Mouse (Mus musculus): ENCODE measurements around the gene Rnf207. TPM values are rescaled to one million over a fixed set of nuclear protein-coding genes. Genes with fewer than 3 reads are reported as not detected.

Rnf207 gene
- polyA plus RNA-seq, 1 experiment from 2014 or later = 10.6 TPM

- Histone ChIP-seq H3K4me2 (ENCODE audit: low read length) (peak overlapping the region; percentile 55), H3K27ac (ENCODE audit: low read depth, low read length) (peak overlapping the region; percentile 74), H3K9ac (ENCODE audit: low read depth, low read length) (peak overlapping the region; percentile 18; the same call in 1 of the 2 replicates), H3K4me1 (ENCODE audit: control insufficient read depth, insufficient read depth, low read depth, low read length) (peaks cover 30% of the 10 kb centered on the region), H3K9me3 (ENCODE audit: control insufficient read depth, low read length) (no peaks in the 10 kb centered on the region), H3K36me3 (ENCODE audit: control insufficient read depth, insufficient read depth, low read length) (no peaks in the 10 kb centered on the region; the same call in 1 of the 2 replicates), H3K4me3 (ENCODE audit: low read length) (no peak overlapping the region), H3K27me3 (replicated peaks; ENCODE audit: control insufficient read depth, insufficient read depth, low read length) (peaks cover 2% of the 10 kb centered on the region)
- WGBS = 25% methylated on average over 8 of the region's 8 CpGs
- ATAC-seq = no peak; the same call in 1 of the 2 replicates
Observed at GRCm38 (mm10) chr4:152350722-152351421, 32.1 kb upstream of the Rnf207 start.

- Histone ChIP-seq H3K9me3 (ENCODE audit: control insufficient read depth, low read length) (no peaks in the 10 kb centered on the region), H3K4me3 (ENCODE audit: low read length) (peak overlapping the region; percentile 23), H3K9ac (ENCODE audit: low read depth, low read length) (peak overlapping the region; percentile 54), H3K27ac (ENCODE audit: low read depth, low read length) (peak overlapping the region; percentile 86), H3K4me2 (ENCODE audit: low read length) (peak overlapping the region; percentile 55), H3K36me3 (ENCODE audit: control insufficient read depth, insufficient read depth, low read length) (no peaks in the 10 kb centered on the region; the same call in 1 of the 2 replicates), H3K27me3 (replicated peaks; ENCODE audit: control insufficient read depth, insufficient read depth, low read length) (peaks cover 2% of the 10 kb centered on the region), H3K4me1 (ENCODE audit: control insufficient read depth, insufficient read depth, low read depth, low read length) (peaks cover 34% of the 10 kb centered on the region)
- ATAC-seq = peak; percentile 80
- 5% methylated on average over 15 of the region's 17 CpGs for WGBS
Observed at GRCm38 (mm10) chr4:152349837-152350381, 31.1 kb upstream of the Rnf207 start.

- H3K4me1 ChIP-seq (ENCODE audit: control insufficient read depth, insufficient read depth, low read depth, low read length) = peaks cover 35% of the 10 kb centered on the region
Observed at GRCm38 (mm10) chr4:152345120-152345889, 26.5 kb upstream of the Rnf207 start.

GRCm38 (mm10) chr4:152344651-152345050, 25.9 kb upstream of the Rnf207 start:
- H3K4me1 ChIP-seq (ENCODE audit: control insufficient read depth, insufficient read depth, low read depth, low read length) = peaks cover 35% of the 10 kb centered on the region
- no peak for ATAC-seq

More at GRCm38 (mm10) chr4:152345120-152345889, 26.5 kb upstream of the Rnf207 start:
- no peak for ATAC-seq
- Histone ChIP-seq H3K36me3 (ENCODE audit: control insufficient read depth, insufficient read depth, low read length) (no peaks in the 10 kb centered on the region), H3K9me3 (ENCODE audit: control insufficient read depth, low read length) (no peaks in the 10 kb centered on the region), H3K4me3 (ENCODE audit: low read length) (no peak overlapping the region), H3K4me2 (ENCODE audit: low read length) (no peak overlapping the region), H3K27ac (ENCODE audit: low read depth, low read length) (no peak overlapping the region), H3K9ac (ENCODE audit: low read depth, low read length) (no peak overlapping the region), H3K27me3 (replicated peaks; ENCODE audit: control insufficient read depth, insufficient read depth, low read length) (no peaks in the 10 kb centered on the region; the same call in 1 of the 2 replicates)
- 60% methylated on average over 7 of the region's 7 CpGs for WGBS

GRCm38 (mm10) chr4:152343296-152343695, 24.5 kb upstream of the Rnf207 start:
- 11% methylated on average over 5 of the region's 5 CpGs for WGBS
- Histone ChIP-seq H3K4me3 (ENCODE audit: low read length) (no peak overlapping the region), H3K27me3 (replicated peaks; ENCODE audit: control insufficient read depth, insufficient read depth, low read length) (no peaks in the 10 kb centered on the region; the same call in 1 of the 2 replicates), H3K4me1 (ENCODE audit: control insufficient read depth, insufficient read depth, low read depth, low read length) (peaks cover 29% of the 10 kb centered on the region), H3K27ac (ENCODE audit: low read depth, low read length) (no peak overlapping the region), H3K9ac (ENCODE audit: low read depth, low read length) (no peak overlapping the region), H3K9me3 (ENCODE audit: control insufficient read depth, low read length) (no peaks in the 10 kb centered on the region), H3K36me3 (ENCODE audit: control insufficient read depth, insufficient read depth, low read length) (no peaks in the 10 kb centered on the region), H3K4me2 (ENCODE audit: low read length) (peak overlapping the region; percentile 10; the same call in 1 of the 2 replicates)
- ATAC-seq = no peak

More at GRCm38 (mm10) chr4:152344651-152345050, 25.9 kb upstream of the Rnf207 start:
- Histone ChIP-seq H3K9me3 (ENCODE audit: control insufficient read depth, low read length) (no peaks in the 10 kb centered on the region), H3K27ac (ENCODE audit: low read depth, low read length) (no peak overlapping the region), H3K4me3 (ENCODE audit: low read length) (no peak overlapping the region), H3K36me3 (ENCODE audit: control insufficient read depth, insufficient read depth, low read length) (no peaks in the 10 kb centered on the region), H3K27me3 (replicated peaks; ENCODE audit: control insufficient read depth, insufficient read depth, low read length) (no peaks in the 10 kb centered on the region; the same call in 1 of the 2 replicates), H3K9ac (ENCODE audit: low read depth, low read length) (no peak overlapping the region), H3K4me2 (ENCODE audit: low read length) (no peak overlapping the region)
- 61% methylated on average over 7 of the region's 7 CpGs for WGBS

GRCm38 (mm10) chr4:152340584-152341284, 21.9 kb upstream of the Rnf207 start:
- Histone ChIP-seq H3K27ac (ENCODE audit: low read depth, low read length) (no peak overlapping the region), H3K4me2 (ENCODE audit: low read length) (peak overlapping the region; percentile 72), H3K27me3 (replicated peaks; ENCODE audit: control insufficient read depth, insufficient read depth, low read length) (no peaks in the 10 kb centered on the region), H3K9ac (ENCODE audit: low read depth, low read length) (no peak overlapping the region; the same call in 1 of the 2 replicates), H3K4me3 (ENCODE audit: low read length) (peak overlapping the region; percentile 6; the same call in 1 of the 2 replicates), H3K36me3 (ENCODE audit: control insufficient read depth, insufficient read depth, low read length) (no peaks in the 10 kb centered on the region), H3K9me3 (ENCODE audit: control insufficient read depth, low read length) (no peaks in the 10 kb centered on the region), H3K4me1 (ENCODE audit: control insufficient read depth, insufficient read depth, low read depth, low read length) (peaks cover 31% of the 10 kb centered on the region)
- ATAC-seq = no peak
- WGBS = 32% methylated on average over 15 of the region's 15 CpGs

- peaks cover 5% of the 10 kb centered on the region for H3K36me3 ChIP-seq (ENCODE audit: control insufficient read depth, insufficient read depth, low read length)
- peak; percentile 2; the same call in 1 of the 2 replicates for ATAC-seq
- H3K27ac ChIP-seq (ENCODE audit: low read depth, low read length) = peak overlapping the region; percentile 80
- H3K9ac ChIP-seq (ENCODE audit: low read depth, low read length) = peak overlapping the region; percentile 94
- peak overlapping the region; percentile 72 for H3K4me2 ChIP-seq (ENCODE audit: low read length)
- H3K27me3 ChIP-seq (replicated peaks; ENCODE audit: control insufficient read depth, insufficient read depth, low read length) = no peaks in the 10 kb centered on the region
- peaks cover 28% of the 10 kb centered on the region for H3K4me1 ChIP-seq (ENCODE audit: control insufficient read depth, insufficient read depth, low read depth, low read length)
- peak overlapping the region; percentile 76 for H3K4me3 ChIP-seq (ENCODE audit: low read length)
- no peaks in the 10 kb centered on the region for H3K9me3 ChIP-seq (ENCODE audit: control insufficient read depth, low read length)
- 1% methylated on average over 20 of the region's 26 CpGs for WGBS
Observed at GRCm38 (mm10) chr4:152339293-152339790, 20.5 kb upstream of the Rnf207 start.

GRCm38 (mm10) chr4:152338419-152339292, 19.9 kb upstream of the Rnf207 start, which contains the start of gene Chd5:
Gene Chd5 (plus strand): TSS chr4:152338651.
- ATAC-seq = peak; percentile 41
- peak within 1 kb of the TSS; percentile 76 for H3K4me3 ChIP-seq (ENCODE audit: low read length)
- peak within 1 kb of the TSS; percentile 80 for H3K27ac ChIP-seq (ENCODE audit: low read depth, low read length)
- peak within 1 kb of the TSS; percentile 94 for H3K9ac ChIP-seq (ENCODE audit: low read depth, low read length)
- H3K9me3 ChIP-seq (ENCODE audit: control insufficient read depth, low read length) = no peaks in the 10 kb centered on the region
- H3K4me2 ChIP-seq (ENCODE audit: low read length) = peak within 1 kb of the TSS; percentile 72
- H3K27me3 ChIP-seq (replicated peaks; ENCODE audit: control insufficient read depth, insufficient read depth, low read length) = no peaks in the 10 kb centered on the region
- H3K4me1 ChIP-seq (ENCODE audit: control insufficient read depth, insufficient read depth, low read depth, low read length) = peaks cover 28% of the 10 kb centered on the region
- peaks cover 10% of the 10 kb centered on the region for H3K36me3 ChIP-seq (ENCODE audit: control insufficient read depth, insufficient read depth, low read length)
- under 1% methylated on average over 54 of the region's 120 CpGs for WGBS
